Mouse (Mus musculus): ENCODE results near the gene Tpd52l1. TPM values are rescaled to one million over a fixed set of nuclear protein-coding genes. Genes with fewer than 3 reads are reported as not detected.

The Tpd52l1 gene
- polyA plus RNA-seq (2021; fragmentation: Nextera tagmentation), result 104 and 105 TPM in 2 replicates
- long read RNA-seq, experiment 1, transcript Tpd52l1-204 (5 exons, 1,103 nt), result major isoform, 12 of 30 reads
- long read RNA-seq, experiment 1, partial matches to known transcripts, result 6 of 30 reads
- long read RNA-seq, experiment 1, other reads (novel, unspliced or antisense), result 11 of 30 reads
- long read RNA-seq, experiment 2, transcript Tpd52l1-204 (5 exons, 1,103 nt), result major isoform, 8 of 14 reads
- long read RNA-seq, experiment 2, partial matches to known transcripts, result 1 of 14 reads
- long read RNA-seq, experiment 2, other reads (novel, unspliced or antisense), result 3 of 14 reads

DNA sequence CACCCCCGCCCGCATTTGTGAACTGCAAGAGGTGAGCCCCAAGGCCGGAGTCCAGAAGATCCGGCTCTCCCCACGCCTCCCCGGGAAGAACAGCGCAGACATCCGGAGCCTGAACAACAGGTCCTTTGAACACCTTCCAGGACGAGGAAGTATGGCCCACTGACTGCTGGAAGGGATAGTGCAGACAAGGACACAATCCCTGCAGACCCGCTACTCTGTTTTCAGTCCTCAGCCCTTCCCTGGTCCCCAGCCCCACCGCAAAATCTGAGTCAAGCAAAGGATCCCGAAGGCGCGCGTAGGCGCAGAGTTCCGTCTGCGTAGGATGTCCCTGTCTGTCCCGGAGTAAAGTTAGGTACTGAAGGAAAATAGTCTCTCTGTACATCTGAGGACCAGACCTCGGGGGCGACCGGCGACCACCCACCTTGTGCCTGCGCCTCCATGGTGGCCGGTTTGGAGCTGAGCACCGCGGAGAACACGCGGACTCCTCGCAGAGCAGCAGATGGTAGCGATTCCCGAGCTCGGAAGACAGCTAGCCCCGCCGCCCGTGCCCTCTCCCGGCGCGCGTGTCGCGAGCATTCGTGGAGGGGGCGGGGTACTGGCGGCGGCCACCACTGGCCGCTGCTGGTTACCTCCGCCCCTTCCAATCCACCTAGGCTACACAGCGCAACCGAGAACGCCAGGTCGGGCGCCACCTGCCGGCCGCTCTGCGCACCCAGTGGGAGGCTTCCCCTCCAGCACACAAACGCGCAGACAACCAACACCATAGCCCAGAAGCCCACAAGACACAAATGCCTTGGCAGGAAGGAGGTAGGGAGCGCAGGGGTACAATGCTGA, at the start of gene Tpd52l1:
TSS of gene Tpd52l1 (minus strand) at position 668 of the 834 bp plus-strand sequence.

DNA sequence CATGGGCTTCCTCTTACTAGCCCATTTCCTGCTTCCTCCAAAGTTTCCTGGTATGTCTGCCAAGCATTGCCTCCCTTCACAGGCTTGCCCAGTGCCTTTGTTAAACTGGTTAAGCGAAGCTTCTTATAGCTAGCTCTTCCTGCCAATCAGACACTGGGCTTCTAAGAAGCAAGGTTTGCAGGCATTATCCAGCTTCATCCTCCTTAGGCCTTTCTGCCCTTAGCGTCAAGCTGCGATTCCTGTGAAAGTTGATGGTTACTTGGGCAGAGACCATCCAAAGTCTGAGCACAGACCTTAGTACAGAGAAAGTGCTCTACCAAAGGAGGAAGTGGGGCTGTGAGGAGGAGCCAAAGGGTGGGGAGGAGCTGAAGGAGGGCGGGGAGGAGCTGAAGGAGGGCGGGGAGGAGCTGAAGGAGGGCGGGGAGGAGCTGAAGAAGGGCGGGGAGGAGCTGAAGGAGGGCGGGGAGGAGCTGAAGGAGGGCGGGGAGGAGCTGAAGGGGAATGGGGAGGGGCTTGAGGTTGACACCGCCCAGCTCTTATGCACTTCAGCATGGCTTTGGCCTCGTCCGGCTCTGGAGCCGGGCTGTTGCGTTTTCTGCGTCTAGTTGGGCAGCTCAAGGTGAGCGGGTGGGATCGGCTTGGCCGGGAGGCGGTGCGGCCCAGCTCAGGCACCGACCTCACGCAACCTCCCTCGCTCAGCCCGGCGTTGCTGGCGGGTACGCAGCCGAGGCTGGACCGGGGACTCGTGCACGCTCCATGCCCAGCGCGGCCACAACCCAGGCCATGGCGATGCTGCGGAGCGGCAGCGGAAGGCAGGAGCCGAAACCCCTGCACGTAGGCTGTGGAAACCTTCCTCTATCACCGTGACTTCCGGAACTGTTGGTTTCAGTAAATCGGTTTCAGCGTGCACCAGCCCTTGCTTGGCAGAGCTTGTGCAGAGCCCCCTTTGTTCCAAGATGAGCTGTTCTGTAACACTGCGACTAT, 132.6 kb downstream of the Tpd52l1 start, which contains the start of gene Hddc2:
TSS of gene Hddc2 (plus strand) at position 519 of the 984 bp plus-strand sequence.

Other genes starting within 250 kb of the Tpd52l1 start
- 50.6 and 54.8 TPM in 2 replicates for gene Hddc2, start 132.6 kb downstream of the Tpd52l1 start, polyA plus RNA-seq (2021; fragmentation: Nextera tagmentation)
- 0.79 and 0.83 TPM in 2 replicates for gene Rnf217, start 163.2 kb upstream of the Tpd52l1 start, polyA plus RNA-seq (2021; fragmentation: Nextera tagmentation)

All from layer of hippocampus, adult 6 months (tissue).